Mouse (Mus musculus): ENCODE results near the gene Tle4. TPM values are rescaled to one million over a fixed set of nuclear protein-coding genes. Genes with fewer than 3 reads are reported as not detected.

Gene Tle4
- polyA plus RNA-seq, 1 experiment from 2014 or later = 9.7 TPM

GRCm38 (mm10) chr19:14415996-14416395 is 181.9 kb downstream of the Tle4 start:
- Histone ChIP-seq H3K4me2 (no peak overlapping the region), H3K36me3 (no peaks in the 10 kb centered on the region), H3K9ac (no peak overlapping the region), H3K27me3 (replicated peaks) (peaks cover 13% of the 10 kb centered on the region; the same call in 1 of the 2 replicates), H3K4me3 (no peak overlapping the region), H3K9me3 (replicated peaks) (no peaks in the 10 kb centered on the region), H3K27ac (no peak overlapping the region), H3K4me1 (peaks cover 10% of the 10 kb centered on the region)
- 70% methylated on average over 6 of the region's 6 CpGs for WGBS (ENCODE audit: insufficient replicate concordance)
- ATAC-seq = no peak

DNA sequence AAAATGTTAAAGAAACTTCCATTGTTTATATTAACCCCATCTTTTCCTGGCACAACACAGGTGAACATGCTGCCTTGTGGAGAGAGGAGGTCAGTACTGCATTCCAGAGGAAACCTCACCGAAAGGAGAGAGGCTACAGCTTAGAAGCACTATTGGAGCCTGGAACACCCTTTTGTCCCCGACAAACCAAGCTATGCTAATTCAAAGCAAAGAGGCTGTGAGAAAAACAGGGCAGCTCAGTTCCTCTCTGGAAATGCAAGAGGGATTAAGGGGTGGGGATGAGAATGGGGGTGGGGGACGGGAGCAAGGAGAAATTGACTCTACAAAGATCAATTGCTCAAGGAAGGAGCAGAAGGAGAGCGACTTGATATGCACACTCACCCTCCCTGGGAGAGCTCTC is 182.9 kb downstream of the Tle4 start:
- ATAC-seq = no peak
- Histone ChIP-seq H3K4me3 (no peak overlapping the region), H3K9me3 (replicated peaks) (no peaks in the 10 kb centered on the region), H3K9ac (no peak overlapping the region), H3K4me2 (no peak overlapping the region), H3K27ac (no peak overlapping the region), H3K4me1 (peaks cover 6% of the 10 kb centered on the region), H3K27me3 (replicated peaks) (peaks cover 13% of the 10 kb centered on the region; the same call in 1 of the 2 replicates), H3K36me3 (no peaks in the 10 kb centered on the region)
- 18% methylated on average over 4 of the region's 4 CpGs for WGBS (ENCODE audit: insufficient replicate concordance)

DNA sequence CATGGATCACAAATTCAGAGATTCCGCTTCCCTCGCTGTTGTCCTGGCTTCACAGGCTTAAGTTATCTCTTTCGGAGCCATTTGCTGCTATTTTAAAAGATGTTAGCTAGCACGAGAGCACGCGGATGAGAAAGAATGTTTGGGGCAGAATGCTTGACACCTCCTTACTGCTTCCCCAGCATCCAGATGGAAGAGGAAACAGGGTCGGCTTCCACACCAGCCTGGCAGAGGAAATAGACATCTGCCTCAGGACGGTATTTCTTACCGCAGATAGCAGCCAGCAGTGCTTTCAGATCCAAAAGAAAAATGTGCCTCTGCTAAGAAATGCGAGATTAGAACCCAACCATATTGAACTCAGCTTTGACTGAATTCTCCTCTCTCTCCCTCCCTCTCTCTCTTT is 191.2 kb downstream of the Tle4 start:
- ATAC-seq = no peak
- no peak overlapping the region for H3K4me2 ChIP-seq
- no peak overlapping the region for H3K9ac ChIP-seq
- H3K4me1 ChIP-seq = no peaks in the 10 kb centered on the region
- H3K27ac ChIP-seq = no peak overlapping the region
- WGBS (ENCODE audit: insufficient replicate concordance) = 35% methylated on average over 10 of the region's 10 CpGs
- H3K4me3 ChIP-seq = no peak overlapping the region
- no peaks in the 10 kb centered on the region for H3K9me3 ChIP-seq (replicated peaks)
- H3K27me3 ChIP-seq (replicated peaks) = no peaks in the 10 kb centered on the region
- no peaks in the 10 kb centered on the region for H3K36me3 ChIP-seq

Data from liver, embryonic 12.5 days (tissue).